Mouse (Mus musculus): Measurements from ENCODE around the gene Atg10.
"Not testable (repeated sequence)": the region's sequence is repeated elsewhere in the genome, so short reads cannot be mapped to it uniquely, and the experiment has no call there.

Gene Atg10

GRCm38 (mm10) chr13:91223587-91224437 is at the start of gene Atg10:
Gene Atg10, minus strand, starts transcription at chr13:91223968.
- DNase-seq (ENCODE audit: low spot score): peak; percentile 85

GRCm38 (mm10) chr13:91252406-91252805 is 28.6 kb upstream of the Atg10 start:
- DNase-seq (ENCODE audit: low spot score): no peak

- no peak for DNase-seq (ENCODE audit: low spot score)
Observed at GRCm38 (mm10) chr13:91251636-91252035, 27.9 kb upstream of the Atg10 start.

- not testable (repeated sequence) for DNase-seq (ENCODE audit: low spot score)
Observed at GRCm38 (mm10) chr13:91250050-91250449, 26.3 kb upstream of the Atg10 start.

GRCm38 (mm10) chr13:91246472-91246871 is 22.7 kb upstream of the Atg10 start:
- DNase-seq (ENCODE audit: low spot score): no peak

- DNase-seq (ENCODE audit: low spot score): no peak
Observed at GRCm38 (mm10) chr13:91237976-91238375, 14.2 kb upstream of the Atg10 start.

- DNase-seq (ENCODE audit: low spot score): no peak
Observed at GRCm38 (mm10) chr13:91236884-91237283, 13.1 kb upstream of the Atg10 start.

GRCm38 (mm10) chr13:91224438-91224814 is 658 bp upstream of the Atg10 start:
- DNase-seq (ENCODE audit: low spot score): no peak

- no peak for DNase-seq (ENCODE audit: low spot score)
Observed at GRCm38 (mm10) chr13:91223063-91223462, 705 bp downstream of the Atg10 start.

- DNase-seq (ENCODE audit: low spot score): no peak
Observed at GRCm38 (mm10) chr13:91221696-91222095, 2.1 kb downstream of the Atg10 start.

GRCm38 (mm10) chr13:91217691-91218090 is 6.1 kb downstream of the Atg10 start:
- no peak for DNase-seq (ENCODE audit: low spot score)

- DNase-seq (ENCODE audit: low spot score): no peak
Observed at GRCm38 (mm10) chr13:91216656-91217205, 7.0 kb downstream of the Atg10 start.

- no peak for DNase-seq (ENCODE audit: low spot score)
Observed at GRCm38 (mm10) chr13:91212958-91213357, 10.8 kb downstream of the Atg10 start.

- no peak for DNase-seq (ENCODE audit: low spot score)
Observed at GRCm38 (mm10) chr13:91206237-91206636, 17.5 kb downstream of the Atg10 start.

- DNase-seq (ENCODE audit: low spot score): no peak
Observed at GRCm38 (mm10) chr13:91202564-91202963, 21.2 kb downstream of the Atg10 start.

- no peak for DNase-seq (ENCODE audit: low spot score)
Observed at GRCm38 (mm10) chr13:91187378-91188234, 36.2 kb downstream of the Atg10 start.

- DNase-seq (ENCODE audit: low spot score): no peak
Observed at GRCm38 (mm10) chr13:91185248-91185867, 38.4 kb downstream of the Atg10 start.

- DNase-seq (ENCODE audit: low spot score): no peak
Observed at GRCm38 (mm10) chr13:91184226-91184625, 39.5 kb downstream of the Atg10 start.

- DNase-seq (ENCODE audit: low spot score): no peak
Observed at GRCm38 (mm10) chr13:91180364-91180763, 43.4 kb downstream of the Atg10 start.

- no peak for DNase-seq (ENCODE audit: low spot score)
Observed at GRCm38 (mm10) chr13:91179174-91179899, 44.4 kb downstream of the Atg10 start.

- DNase-seq (ENCODE audit: low spot score): no peak
Observed at GRCm38 (mm10) chr13:91178428-91179160, 45.2 kb downstream of the Atg10 start.

Data from ovary, adult 18-20 months (tissue).